Mouse (Mus musculus): ENCODE results near the gene Lgals9.

DNA sequence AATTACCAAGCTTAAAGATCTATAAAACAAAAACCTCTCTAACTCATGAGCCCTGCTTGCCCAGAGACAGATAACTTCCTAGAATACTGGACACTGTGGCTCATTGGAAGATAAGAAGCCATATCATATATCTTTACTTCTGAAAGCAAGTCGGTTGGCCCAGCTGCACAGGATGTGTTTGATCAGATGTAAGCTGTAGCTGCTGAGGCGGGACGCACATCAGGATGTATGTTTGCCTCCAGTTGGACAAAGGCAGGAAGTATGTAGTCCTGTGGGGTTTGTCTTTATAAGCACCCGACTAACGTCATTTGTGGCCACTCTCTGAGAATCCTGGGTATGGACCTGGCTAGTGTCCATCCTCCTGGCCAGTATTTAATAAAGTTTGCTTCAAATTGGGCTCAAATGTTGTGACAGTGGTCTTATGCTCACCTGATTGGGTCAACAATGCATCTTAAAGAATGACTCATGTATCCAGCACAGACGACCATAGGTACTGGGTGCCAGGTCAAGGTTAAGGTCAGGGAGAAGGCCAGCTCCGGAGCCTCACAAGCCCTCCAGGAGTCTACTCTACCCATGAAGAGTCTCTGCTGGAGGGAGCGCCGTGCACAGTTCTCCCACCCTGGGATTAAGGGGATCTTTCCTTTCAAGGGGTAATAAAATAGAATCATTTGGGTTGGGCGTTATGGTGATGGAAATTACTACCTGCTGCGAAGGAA, 18.5 kb upstream of the Lgals9 start:
- TF ChIP-seq POLR2A (IDR thresholded peaks at IDR 0.05; ENCODE audit: extremely low read depth, insufficient read depth, low read length) (no peak), CTCF (IDR thresholded peaks at IDR 0.05; ENCODE audit: low read depth, low read length) (no peak)
